Mouse (Mus musculus): ENCODE data around the gene Ppp2r5a. TPM values are rescaled to one million over a fixed set of nuclear protein-coding genes. Genes with fewer than 3 reads are reported as not detected.
A peak's percentile ranks its signal among the peaks of the same experiment; 100 is the strongest.

The Ppp2r5a gene
- 17.7 and 17.8 TPM in 2 replicates for polyA plus RNA-seq (2015; fragmentation: Nextera tagmentation; extraction: Ambion mirVana)

DNA sequence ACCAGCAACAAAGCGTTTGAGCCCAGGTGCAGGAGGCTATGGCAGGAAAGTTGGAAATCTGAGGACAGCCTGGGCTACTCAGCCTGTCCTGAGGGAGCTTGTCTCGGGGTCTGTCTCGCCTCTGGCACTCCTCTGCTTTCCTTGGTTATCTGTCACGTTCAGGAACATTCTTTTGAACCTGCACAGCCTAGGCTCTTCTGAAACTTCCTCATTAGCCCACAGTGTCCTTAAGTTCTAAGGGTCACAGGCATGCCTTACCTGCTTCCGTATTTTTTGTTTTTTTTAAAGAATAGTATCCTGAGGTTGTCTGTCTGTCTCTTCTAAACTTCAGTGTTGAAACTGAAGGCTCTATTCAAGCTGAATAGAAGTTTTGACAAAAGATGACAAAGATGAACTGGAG lies at the start of gene Ppp2r5a:
Gene Ppp2r5a, minus strand, starts transcription at position 199 of the 400 bp plus-strand sequence.
- Histone ChIP-seq H3K4me1 (no peaks in the 10 kb centered on the region), H3K4me3 (replicated peaks) (no peak within 1 kb of the TSS), H3K27me3 (no peaks in the 10 kb centered on the region), H3K27ac (no peak within 1 kb of the TSS), H3K36me3 (no peaks in the 10 kb centered on the region), H3K9me3 (replicated peaks) (no peaks in the 10 kb centered on the region), H3K4me2 (no peak within 1 kb of the TSS), H3K9ac (no peak within 1 kb of the TSS)
- WGBS = 57% methylated on average over 5 of the region's 5 CpGs
- ATAC-seq (replicated peaks; ENCODE audit: low FRiP score) = no peak

DNA sequence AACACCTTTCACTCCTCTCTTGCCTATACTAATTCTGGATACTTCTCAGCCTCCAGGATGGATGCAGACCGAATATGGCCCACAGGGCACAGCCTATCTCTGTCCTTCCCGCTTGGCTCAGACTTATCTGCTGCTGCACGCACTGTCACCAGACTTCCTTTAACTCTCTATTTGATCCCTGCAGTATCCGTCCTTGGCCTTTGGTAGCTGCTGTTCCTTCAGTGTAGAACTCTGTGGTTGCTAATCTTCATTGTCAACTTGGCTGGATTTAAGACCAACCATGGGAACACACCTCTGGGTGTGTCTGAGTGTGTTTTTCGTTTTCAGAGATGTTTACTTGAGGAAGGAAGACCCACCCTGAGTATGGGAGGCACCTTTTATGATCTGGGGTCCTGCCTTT lies 47.5 kb upstream of the Ppp2r5a start:
- H3K4me3 ChIP-seq (replicated peaks) = no peak overlapping the region
- H3K36me3 ChIP-seq = no peaks in the 10 kb centered on the region
- no peak overlapping the region for H3K9ac ChIP-seq
- H3K27me3 ChIP-seq = no peaks in the 10 kb centered on the region
- H3K4me2 ChIP-seq = no peak overlapping the region
- H3K9me3 ChIP-seq (replicated peaks) = no peaks in the 10 kb centered on the region
- WGBS = 71% methylated on average over 5 of the region's 5 CpGs
- ATAC-seq (replicated peaks; ENCODE audit: low FRiP score) = no peak
- peaks cover 34% of the 10 kb centered on the region for H3K4me1 ChIP-seq
- H3K27ac ChIP-seq = no peak overlapping the region

DNA sequence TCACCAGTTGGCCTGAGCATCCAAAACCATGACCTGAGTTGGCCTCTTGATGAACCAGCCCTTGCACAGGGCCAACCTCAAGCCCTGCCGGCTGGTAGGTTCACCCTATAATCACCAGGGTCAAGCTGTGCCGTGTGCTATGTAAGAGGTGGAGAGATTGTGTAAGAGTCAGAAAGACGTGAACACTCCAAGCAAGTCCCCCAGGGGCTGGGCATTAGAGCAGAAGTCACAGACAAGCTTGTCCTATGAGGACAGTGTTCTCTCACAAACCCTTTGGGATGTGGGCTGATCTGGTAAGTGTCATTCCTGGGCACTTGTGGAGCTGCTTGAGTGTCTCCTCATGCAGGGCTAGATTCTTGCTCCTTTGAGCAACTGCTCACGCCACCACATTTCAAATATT lies 46.5 kb upstream of the Ppp2r5a start:
- Histone ChIP-seq H3K4me2 (no peak overlapping the region), H3K4me1 (peaks cover 40% of the 10 kb centered on the region)
- 85% methylated on average over 4 of the region's 4 CpGs for WGBS

DNA sequence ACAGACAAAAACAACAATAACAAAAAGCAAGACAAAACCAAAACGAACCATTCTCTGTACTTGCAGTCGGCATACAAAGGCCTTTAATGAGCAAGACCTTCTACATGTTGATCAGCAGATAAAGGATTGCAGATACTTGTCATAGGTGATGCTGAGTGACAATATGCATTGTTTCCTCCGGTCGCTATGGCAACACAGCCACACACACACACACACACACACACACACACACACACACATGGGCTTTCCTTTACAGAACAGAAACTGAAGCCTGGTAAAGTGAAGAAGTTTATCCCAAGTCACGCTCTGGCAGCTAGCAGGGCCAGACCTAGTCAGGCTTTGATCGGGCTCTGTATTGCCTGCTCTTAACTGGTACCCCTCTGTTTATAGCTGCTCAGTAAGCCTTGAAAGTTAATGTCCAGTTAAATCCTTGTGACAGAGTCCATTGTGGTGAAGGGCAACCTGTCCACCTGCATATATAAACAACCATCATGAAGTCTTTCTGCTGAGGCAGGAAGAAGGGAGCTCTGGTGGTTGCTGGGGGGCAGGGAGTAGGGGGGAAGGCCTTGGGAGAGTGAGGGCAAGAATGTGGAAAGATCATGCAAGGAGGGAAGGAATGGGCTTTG lies 44.4 kb upstream of the Ppp2r5a start:
- 75% methylated on average over 6 of the region's 6 CpGs for WGBS
- Histone ChIP-seq H3K4me1 (peaks cover 37% of the 10 kb centered on the region), H3K27ac (peak overlapping the region; percentile 85), H3K9me3 (replicated peaks) (no peaks in the 10 kb centered on the region), H3K4me3 (replicated peaks) (no peak overlapping the region), H3K27me3 (no peaks in the 10 kb centered on the region), H3K9ac (no peak overlapping the region), H3K4me2 (no peak overlapping the region), H3K36me3 (no peaks in the 10 kb centered on the region)
- ATAC-seq (replicated peaks; ENCODE audit: low FRiP score) = peak; percentile 80

More for the DNA sequence above, 46.5 kb upstream of the Ppp2r5a start:
- no peak overlapping the region for H3K27ac ChIP-seq
- H3K4me3 ChIP-seq (replicated peaks) = no peak overlapping the region
- no peaks in the 10 kb centered on the region for H3K9me3 ChIP-seq (replicated peaks)
- ATAC-seq (replicated peaks; ENCODE audit: low FRiP score) = no peak
- no peaks in the 10 kb centered on the region for H3K27me3 ChIP-seq
- no peak overlapping the region for H3K9ac ChIP-seq
- no peaks in the 10 kb centered on the region for H3K36me3 ChIP-seq

DNA sequence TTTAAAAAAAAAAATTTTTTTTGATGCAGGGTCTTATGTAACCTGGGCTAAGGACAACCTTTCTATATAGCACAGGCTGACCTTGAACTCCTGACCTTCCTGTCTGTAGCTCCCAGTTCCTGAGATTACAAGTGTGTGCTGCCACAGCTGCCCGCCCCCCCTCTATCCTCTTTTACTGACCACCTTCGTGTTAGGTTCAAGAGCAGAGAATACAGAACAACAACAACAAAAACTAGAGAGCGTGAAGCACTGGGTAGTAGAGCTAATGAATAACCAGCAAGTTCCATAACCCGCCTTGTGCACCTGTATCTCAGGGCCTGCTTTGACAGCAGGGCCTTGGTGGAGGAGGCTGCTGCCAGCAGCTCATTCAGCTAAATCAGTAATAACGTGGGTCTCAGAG lies 43.2 kb upstream of the Ppp2r5a start:
- Histone ChIP-seq H3K9ac (no peak overlapping the region), H3K27me3 (no peaks in the 10 kb centered on the region), H3K36me3 (no peaks in the 10 kb centered on the region), H3K4me3 (replicated peaks) (no peak overlapping the region), H3K9me3 (replicated peaks) (no peaks in the 10 kb centered on the region), H3K4me1 (peaks cover 37% of the 10 kb centered on the region), H3K4me2 (no peak overlapping the region), H3K27ac (peak overlapping the region; percentile 85)
- WGBS = 51% methylated on average over 5 of the region's 5 CpGs
- peak; percentile 69 for ATAC-seq (replicated peaks; ENCODE audit: low FRiP score)

DNA sequence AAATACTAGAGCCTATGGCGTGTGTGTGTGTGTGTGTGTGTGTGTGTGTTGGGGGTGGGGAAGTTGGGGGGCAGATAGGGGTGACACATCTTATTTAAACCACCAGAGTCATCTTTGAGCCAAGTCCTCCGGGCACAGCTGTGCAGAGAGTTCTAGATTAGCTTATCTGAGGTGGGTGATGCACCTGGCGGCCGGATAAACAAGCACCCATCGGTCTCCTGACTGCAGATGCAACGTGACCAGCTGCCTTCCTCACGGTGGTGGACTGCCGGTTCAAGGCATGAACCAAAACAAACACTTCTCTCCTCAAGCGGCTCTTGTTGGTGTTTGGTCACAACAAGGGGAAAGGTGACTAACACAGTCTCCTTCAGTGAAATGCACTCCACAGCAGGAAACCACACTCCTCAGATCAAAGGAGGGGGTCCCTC lies 42.8 kb upstream of the Ppp2r5a start:
- no peaks in the 10 kb centered on the region for H3K36me3 ChIP-seq
- H3K4me2 ChIP-seq = no peak overlapping the region
- H3K9me3 ChIP-seq (replicated peaks) = no peaks in the 10 kb centered on the region
- WGBS = 53% methylated on average over 9 of the region's 9 CpGs
- H3K4me1 ChIP-seq = peaks cover 37% of the 10 kb centered on the region
- ATAC-seq (replicated peaks; ENCODE audit: low FRiP score) = no peak
- H3K9ac ChIP-seq = no peak overlapping the region
- H3K4me3 ChIP-seq (replicated peaks) = no peak overlapping the region
- peak overlapping the region; percentile 85 for H3K27ac ChIP-seq
- H3K27me3 ChIP-seq = no peaks in the 10 kb centered on the region

DNA sequence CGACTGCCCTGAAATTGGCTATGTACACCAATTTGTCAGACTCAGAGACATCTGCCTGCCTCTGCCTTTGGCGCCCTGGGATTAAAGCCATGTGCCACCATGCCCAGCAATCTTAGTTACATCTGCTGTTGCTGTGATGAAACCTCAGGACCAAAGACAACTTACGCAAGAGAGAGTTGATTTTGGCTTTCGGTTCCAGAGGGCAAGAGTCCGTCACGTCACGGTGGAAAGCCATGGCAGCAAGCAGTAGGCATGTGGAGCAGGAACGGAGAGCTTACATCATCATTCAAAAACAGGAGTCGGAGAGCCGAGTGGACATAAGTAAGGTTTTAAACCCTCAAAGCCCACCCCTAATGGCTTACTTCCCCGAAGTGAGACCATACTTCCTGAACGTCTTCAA lies 42.3 kb upstream of the Ppp2r5a start:
- H3K27ac ChIP-seq = peak overlapping the region; percentile 85
- H3K9me3 ChIP-seq (replicated peaks) = no peaks in the 10 kb centered on the region
- no peak overlapping the region for H3K4me2 ChIP-seq
- no peak overlapping the region for H3K9ac ChIP-seq
- H3K36me3 ChIP-seq = no peaks in the 10 kb centered on the region
- H3K4me3 ChIP-seq (replicated peaks) = no peak overlapping the region
- H3K4me1 ChIP-seq = peaks cover 37% of the 10 kb centered on the region
- ATAC-seq (replicated peaks; ENCODE audit: low FRiP score) = no peak
- no peaks in the 10 kb centered on the region for H3K27me3 ChIP-seq
- WGBS = 84% methylated on average over 12 of the region's 12 CpGs

DNA sequence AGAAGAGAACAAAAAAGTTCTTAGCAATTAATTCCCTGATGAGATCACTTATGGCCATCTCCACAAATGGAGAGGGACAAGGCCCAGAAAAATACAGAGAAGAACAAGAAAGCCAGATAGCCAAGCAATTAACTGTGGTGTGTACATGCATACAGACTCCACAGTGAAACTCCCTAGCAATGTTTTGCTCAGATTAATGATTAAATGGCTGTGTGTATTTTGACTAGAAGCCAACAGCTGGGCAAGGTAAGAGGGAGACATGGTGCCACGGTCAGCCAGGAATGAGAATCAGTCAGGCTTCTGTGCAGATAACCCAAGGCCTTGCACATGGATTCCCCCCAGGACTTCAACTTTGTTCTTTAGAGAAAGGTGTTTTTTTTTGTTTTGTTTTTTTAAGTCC lies 41.4 kb upstream of the Ppp2r5a start:
- no peak overlapping the region for H3K4me3 ChIP-seq (replicated peaks)
- peak overlapping the region; percentile 85 for H3K27ac ChIP-seq
- no peak overlapping the region for H3K9ac ChIP-seq
- no peaks in the 10 kb centered on the region for H3K36me3 ChIP-seq
- no peak overlapping the region for H3K4me2 ChIP-seq
- H3K4me1 ChIP-seq = peaks cover 37% of the 10 kb centered on the region
- no peaks in the 10 kb centered on the region for H3K9me3 ChIP-seq (replicated peaks)
- H3K27me3 ChIP-seq = no peaks in the 10 kb centered on the region
- ATAC-seq (replicated peaks; ENCODE audit: low FRiP score) = peak; percentile 56; the same call in 1 of the 2 replicates
- WGBS = 31% methylated on average over 1 of the region's 1 CpGs

DNA sequence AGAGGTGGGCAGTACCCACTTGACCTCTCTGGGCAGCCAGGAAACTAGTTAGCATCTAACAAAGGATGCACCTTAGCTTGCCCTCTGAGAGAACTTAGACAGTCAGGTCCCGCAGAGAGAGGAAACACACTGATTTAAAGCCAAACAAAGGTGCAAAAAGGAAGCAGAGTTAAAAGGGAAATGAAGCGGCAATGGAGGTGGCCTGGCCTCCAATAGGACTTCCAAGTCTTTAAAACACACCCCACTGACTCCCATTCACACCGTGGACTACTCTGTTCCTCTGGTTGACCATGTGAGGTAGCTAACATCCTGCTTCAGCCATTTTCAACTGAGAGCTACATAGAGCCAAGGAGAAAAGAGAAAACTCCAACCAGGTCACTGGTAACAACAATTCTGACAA lies 35.9 kb upstream of the Ppp2r5a start:
- H3K4me2 ChIP-seq = no peak overlapping the region
- H3K4me1 ChIP-seq = peaks cover 27% of the 10 kb centered on the region
- H3K36me3 ChIP-seq = no peaks in the 10 kb centered on the region
- no peak overlapping the region for H3K27ac ChIP-seq
- no peak overlapping the region for H3K9ac ChIP-seq
- ATAC-seq (replicated peaks; ENCODE audit: low FRiP score) = no peak
- WGBS = 49% methylated on average over 3 of the region's 3 CpGs
- no peak overlapping the region for H3K4me3 ChIP-seq (replicated peaks)
- no peaks in the 10 kb centered on the region for H3K9me3 ChIP-seq (replicated peaks)
- no peaks in the 10 kb centered on the region for H3K27me3 ChIP-seq

DNA sequence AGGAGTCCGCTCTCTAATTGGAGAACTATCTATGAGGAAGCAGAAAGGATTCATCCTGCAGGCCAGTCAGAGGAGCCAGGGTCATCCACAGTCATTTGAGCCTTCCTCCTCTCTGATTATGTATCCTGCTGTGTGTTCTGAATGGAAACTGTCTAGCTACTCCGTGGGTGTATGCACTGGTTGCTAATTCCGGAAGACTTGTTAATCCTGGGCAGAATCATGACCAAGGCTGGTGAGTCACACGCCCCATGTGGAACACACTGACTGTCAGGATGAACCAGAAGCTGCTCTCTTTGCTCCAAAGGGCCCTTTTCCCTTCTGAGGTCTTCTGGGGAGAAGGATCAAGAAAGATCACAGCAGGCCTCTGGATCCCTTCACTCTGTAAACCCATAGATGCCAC lies 35.5 kb upstream of the Ppp2r5a start:
- Histone ChIP-seq H3K4me3 (replicated peaks) (no peak overlapping the region), H3K27ac (no peak overlapping the region), H3K9ac (no peak overlapping the region), H3K27me3 (no peaks in the 10 kb centered on the region), H3K9me3 (replicated peaks) (no peaks in the 10 kb centered on the region), H3K36me3 (no peaks in the 10 kb centered on the region), H3K4me2 (no peak overlapping the region), H3K4me1 (peaks cover 24% of the 10 kb centered on the region)
- no peak for ATAC-seq (replicated peaks; ENCODE audit: low FRiP score)
- 65% methylated on average over 4 of the region's 4 CpGs for WGBS

DNA sequence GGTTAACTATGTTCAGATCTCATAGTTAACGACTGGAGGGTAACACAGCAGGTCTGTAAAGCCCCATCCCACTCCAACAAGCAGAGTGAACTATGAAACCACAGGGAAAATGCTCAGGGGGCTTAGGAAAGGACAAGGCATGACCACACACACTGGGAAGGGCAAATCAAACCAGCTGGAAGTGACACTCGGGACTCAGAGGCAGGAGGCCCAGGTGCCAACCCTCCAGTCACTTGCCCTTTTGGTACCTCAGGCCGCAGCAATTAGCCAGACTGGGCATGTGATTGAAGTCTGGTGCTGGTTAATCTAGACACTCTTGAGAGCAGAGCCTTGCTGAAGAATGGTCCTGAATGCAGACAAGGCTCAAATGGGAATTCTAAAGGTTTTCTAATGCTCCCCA lies 33.6 kb upstream of the Ppp2r5a start:
- Histone ChIP-seq H3K36me3 (no peaks in the 10 kb centered on the region), H3K9ac (no peak overlapping the region), H3K4me3 (replicated peaks) (no peak overlapping the region), H3K27ac (no peak overlapping the region), H3K27me3 (no peaks in the 10 kb centered on the region), H3K4me2 (no peak overlapping the region), H3K9me3 (replicated peaks) (no peaks in the 10 kb centered on the region), H3K4me1 (peaks cover 38% of the 10 kb centered on the region)
- ATAC-seq (replicated peaks; ENCODE audit: low FRiP score) = no peak
- WGBS = 26% methylated on average over 3 of the region's 3 CpGs

DNA sequence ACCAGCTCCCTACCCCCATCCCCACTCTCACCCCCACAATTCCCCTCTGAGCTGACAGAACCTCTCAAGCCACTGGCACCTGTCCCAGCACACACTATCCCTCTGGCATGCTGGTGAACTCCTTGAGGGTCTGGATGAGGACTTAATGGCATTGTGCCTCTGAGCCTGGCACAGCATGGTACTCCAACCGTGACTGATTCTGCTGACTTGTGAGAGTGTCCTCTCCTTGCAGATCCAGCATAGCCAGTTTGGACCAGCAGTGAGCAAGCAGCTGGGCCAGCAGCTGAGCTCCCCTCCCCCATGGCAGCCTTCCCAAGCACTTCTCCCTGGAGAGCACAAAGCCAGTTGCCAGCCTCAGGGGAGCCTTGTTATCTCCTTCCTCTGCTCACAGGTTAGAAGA lies 32.3 kb upstream of the Ppp2r5a start:
- Histone ChIP-seq H3K4me1 (peaks cover 38% of the 10 kb centered on the region), H3K27ac (peak overlapping the region; percentile 60), H3K9me3 (replicated peaks) (no peaks in the 10 kb centered on the region), H3K4me3 (replicated peaks) (no peak overlapping the region), H3K36me3 (no peaks in the 10 kb centered on the region), H3K27me3 (no peaks in the 10 kb centered on the region), H3K9ac (no peak overlapping the region), H3K4me2 (no peak overlapping the region)
- ATAC-seq (replicated peaks; ENCODE audit: low FRiP score) = peak; percentile 61
- WGBS = 20% methylated on average over 1 of the region's 1 CpGs

DNA sequence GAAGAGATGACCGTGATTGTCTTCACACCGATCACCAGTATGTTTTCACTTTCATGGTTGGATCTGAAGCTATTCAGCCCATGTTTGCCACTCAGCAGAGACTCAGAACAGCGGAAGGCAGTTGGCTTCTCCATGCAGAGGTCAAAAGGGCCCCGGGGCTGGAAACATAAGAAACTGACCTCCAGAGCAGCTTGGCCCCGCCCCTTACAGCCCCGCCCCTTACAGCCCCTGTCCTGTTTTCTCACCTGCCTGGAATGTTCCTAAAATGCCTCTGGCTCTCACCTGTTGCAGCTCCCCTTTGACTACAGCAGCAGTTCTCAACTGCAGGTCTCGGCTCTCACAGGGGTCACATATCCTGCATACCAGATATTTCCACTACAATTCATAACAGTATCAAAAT lies 29.5 kb upstream of the Ppp2r5a start:
- Histone ChIP-seq H3K9ac (no peak overlapping the region), H3K9me3 (replicated peaks) (no peaks in the 10 kb centered on the region), H3K36me3 (no peaks in the 10 kb centered on the region), H3K4me3 (replicated peaks) (no peak overlapping the region), H3K27ac (0 out of 2 replicates have a peak overlapping the region, but pooled peaks have one; percentile 45), H3K4me1 (peaks cover 35% of the 10 kb centered on the region), H3K4me2 (peak overlapping the region; percentile 30), H3K27me3 (no peaks in the 10 kb centered on the region)
- WGBS = 27% methylated on average over 7 of the region's 7 CpGs
- 0 out of 2 replicates have a peak, but pooled peaks have one; percentile 17 for ATAC-seq (replicated peaks; ENCODE audit: low FRiP score)
